Mouse (Mus musculus): ENCODE results near the gene Pkd1l2.
A peak's percentile ranks its signal among the peaks of the same experiment; 100 is the strongest.

The Pkd1l2 gene

GRCm38 (mm10) chr8:116975066-116975465 is 107.2 kb downstream of the Pkd1l2 start:
- no peak for DNase-seq (ENCODE audit: low spot score in 2 of 2)

GRCm38 (mm10) chr8:116969531-116969930 is 112.7 kb downstream of the Pkd1l2 start:
- DNase-seq (ENCODE audit: low spot score in 2 of 2), result no peak

GRCm38 (mm10) chr8:116954415-116954814 is 127.8 kb downstream of the Pkd1l2 start:
- no peak for DNase-seq (ENCODE audit: low spot score in 2 of 2)

- DNase-seq (ENCODE audit: low spot score in 2 of 2), result no peak
These were observed 129.8 kb downstream of the Pkd1l2 start for GRCm38 (mm10) chr8:116952428-116952827.

GRCm38 (mm10) chr8:116951778-116952177 is 130.5 kb downstream of the Pkd1l2 start:
- no peak for DNase-seq (ENCODE audit: low spot score in 2 of 2)

GRCm38 (mm10) chr8:116951369-116951768 is 130.9 kb downstream of the Pkd1l2 start:
- DNase-seq (ENCODE audit: low spot score in 2 of 2), result no peak

GRCm38 (mm10) chr8:116947589-116947988 is 134.7 kb downstream of the Pkd1l2 start:
- no peak for DNase-seq (ENCODE audit: low spot score in 2 of 2)

- DNase-seq (ENCODE audit: low spot score in 2 of 2), result no peak
These were observed 135.4 kb downstream of the Pkd1l2 start for GRCm38 (mm10) chr8:116946851-116947250.

- peak in 1 of 2 experiments; percentile 22 for DNase-seq (ENCODE audit: low spot score in 2 of 2)
These were observed 135.9 kb downstream of the Pkd1l2 start for GRCm38 (mm10) chr8:116946268-116946838.
